Mouse (Mus musculus) hindbrain, embryonic 13.5 days (tissue): ENCODE measurements at regions not wholly inside any gene's neighbourhood (a gene's known extent, or its start where the extent isn't known, plus 50 kb on each side); places are given as distances from the start of the nearest gene placed in this dataset.

Source experiments
- ATAC-seq: fragments of 200-750 bp; cut with Nextera tagmentation; 2 replicates; pipeline ENCODE4 v1.8.0; 2017; ENCODE audit warnings: moderate TSS enrichment; ENCODE audit not compliant: low FRiP score
- H3K27ac ChIP-seq: fragments of 300-500 bp; sonication (generic); 2 replicates; pipeline ENCODE4 v1.5.1; 2015; ENCODE audit warnings: inconsistent platforms, mild to moderate bottlenecking, moderate library complexity
- H3K27me3 ChIP-seq: fragments of 300-500 bp; sonication (generic); 2 replicates; pipeline ENCODE4 v1.6.1; 2015; ENCODE audit warnings: mild to moderate bottlenecking, inconsistent platforms
- H3K36me3 ChIP-seq: fragments of 300-500 bp; sonication (generic); 2 replicates; pipeline ENCODE4 v1.6.1; 2015; ENCODE audit warnings: mild to moderate bottlenecking, inconsistent platforms
- H3K4me1 ChIP-seq: fragments of 300-500 bp; sonication (generic); replicated peaks from 2 replicates; pipeline ENCODE4 v1.6.1; 2015; ENCODE audit warnings: inconsistent platforms
- H3K4me2 ChIP-seq: fragments of 300-500 bp; sonication (generic); 2 replicates; pipeline ENCODE4 v1.6.1; 2015; ENCODE audit warnings: inconsistent platforms, mild to moderate bottlenecking, moderate library complexity
- H3K4me3 ChIP-seq: fragments of 300-500 bp; sonication (generic); 2 replicates; pipeline ENCODE4 v1.5.1; 2015; ENCODE audit warnings: mild to moderate bottlenecking, inconsistent platforms
- H3K9ac ChIP-seq: fragments of 300-500 bp; sonication (generic); 2 replicates; pipeline ENCODE4 v1.6.1; 2015; ENCODE audit warnings: mild to moderate bottlenecking, inconsistent platforms
- H3K9me3 ChIP-seq: fragments of 300-500 bp; sonication (generic); 2 replicates; pipeline ENCODE4 v1.6.1; 2016; ENCODE audit warnings: inconsistent platforms
- WGBS: fragments of 180-500 bp; shearing (Covaris S2); methylation state at CpG from one replicate; pipeline ENCODE4 v1.1.7; 2015; 5-methylcytosine and 5-hydroxymethylcytosine counted together

DNA sequence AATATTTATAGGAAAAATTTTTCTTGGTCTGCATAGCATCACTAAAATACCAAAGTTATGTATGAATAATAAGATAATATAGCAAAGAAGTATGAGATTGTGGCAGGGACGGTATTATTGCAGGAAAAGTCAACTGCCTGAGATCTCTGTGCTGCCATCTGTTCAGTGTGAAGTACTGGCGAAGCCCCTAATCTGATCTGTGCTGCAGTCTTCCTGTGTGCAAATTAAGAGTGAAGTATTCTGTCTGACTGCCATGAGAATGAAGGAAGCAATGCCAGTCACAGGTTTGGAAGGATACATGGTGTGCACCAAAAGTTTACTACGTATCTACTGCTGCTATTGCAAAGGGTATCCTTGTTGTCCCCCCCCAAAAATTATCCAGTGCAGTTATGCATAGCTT lies 501.5 kb downstream of the Rab28 start:
- no peak overlapping the region for H3K4me3 ChIP-seq
- H3K36me3 ChIP-seq = no peaks in the 10 kb centered on the region
- H3K27ac ChIP-seq = no peak overlapping the region
- H3K27me3 ChIP-seq = no peaks in the 10 kb centered on the region
- no peak overlapping the region for H3K4me2 ChIP-seq
- H3K9me3 ChIP-seq = no peaks in the 10 kb centered on the region
- 90% methylated on average over 3 of the region's 3 CpGs for WGBS
- H3K9ac ChIP-seq = no peak overlapping the region
- no peak for ATAC-seq
- H3K4me1 ChIP-seq = no peaks in the 10 kb centered on the region

GRCm38 (mm10) chr5:41204417-41204816 lies 503.5 kb downstream of the Rab28 start:
- Histone ChIP-seq H3K36me3 (no peaks in the 10 kb centered on the region), H3K27ac (no peak overlapping the region), H3K4me2 (no peak overlapping the region), H3K4me1 (no peaks in the 10 kb centered on the region), H3K9me3 (no peaks in the 10 kb centered on the region), H3K4me3 (no peak overlapping the region), H3K9ac (no peak overlapping the region), H3K27me3 (no peaks in the 10 kb centered on the region)
- ATAC-seq = no peak

GRCm38 (mm10) chr5:41187193-41187592 lies 520.8 kb downstream of the Rab28 start:
- no peak overlapping the region for H3K4me2 ChIP-seq
- H3K27me3 ChIP-seq = no peaks in the 10 kb centered on the region
- no peak overlapping the region for H3K27ac ChIP-seq
- H3K9ac ChIP-seq = no peak overlapping the region
- H3K36me3 ChIP-seq = no peaks in the 10 kb centered on the region
- no peak for ATAC-seq
- no peaks in the 10 kb centered on the region for H3K9me3 ChIP-seq
- 74% methylated on average over 5 of the region's 5 CpGs for WGBS
- H3K4me3 ChIP-seq = no peak overlapping the region
- no peaks in the 10 kb centered on the region for H3K4me1 ChIP-seq

- Histone ChIP-seq H3K9me3 (no peaks in the 10 kb centered on the region), H3K27me3 (no peaks in the 10 kb centered on the region), H3K4me1 (no peaks in the 10 kb centered on the region), H3K9ac (no peak overlapping the region), H3K36me3 (no peaks in the 10 kb centered on the region), H3K27ac (no peak overlapping the region), H3K4me3 (no peak overlapping the region), H3K4me2 (no peak overlapping the region)
- ATAC-seq = no peak
- 89% methylated on average over 3 of the region's 3 CpGs for WGBS
Observed at GRCm38 (mm10) chr5:41177220-41177619, 530.7 kb downstream of the Rab28 start.

GRCm38 (mm10) chr5:41165870-41166626 lies 541.9 kb downstream of the Rab28 start:
- no peak for ATAC-seq
- WGBS = 72% methylated on average over 14 of the region's 14 CpGs
- Histone ChIP-seq H3K9ac (no peak overlapping the region), H3K4me1 (no peaks in the 10 kb centered on the region), H3K4me2 (no peak overlapping the region), H3K36me3 (no peaks in the 10 kb centered on the region), H3K27ac (no peak overlapping the region), H3K9me3 (no peaks in the 10 kb centered on the region), H3K4me3 (no peak overlapping the region), H3K27me3 (no peaks in the 10 kb centered on the region)

GRCm38 (mm10) chr5:41125050-41125449 lies 582.9 kb downstream of the Rab28 start:
- no peaks in the 10 kb centered on the region for H3K4me1 ChIP-seq
- ATAC-seq = no peak
- H3K4me3 ChIP-seq = no peak overlapping the region
- no peak overlapping the region for H3K9ac ChIP-seq
- H3K27ac ChIP-seq = no peak overlapping the region
- no peaks in the 10 kb centered on the region for H3K36me3 ChIP-seq
- H3K27me3 ChIP-seq = no peaks in the 10 kb centered on the region
- no peaks in the 10 kb centered on the region for H3K9me3 ChIP-seq
- 31% methylated on average over 5 of the region's 5 CpGs for WGBS
- no peak overlapping the region for H3K4me2 ChIP-seq

GRCm38 (mm10) chr5:41117658-41118057 lies 590.3 kb downstream of the Rab28 start:
- Histone ChIP-seq H3K27ac (no peak overlapping the region), H3K36me3 (no peaks in the 10 kb centered on the region), H3K9me3 (no peaks in the 10 kb centered on the region), H3K4me3 (no peak overlapping the region), H3K27me3 (no peaks in the 10 kb centered on the region), H3K4me1 (no peaks in the 10 kb centered on the region), H3K9ac (no peak overlapping the region), H3K4me2 (no peak overlapping the region)
- no peak for ATAC-seq
- 57% methylated on average over 3 of the region's 3 CpGs for WGBS

DNA sequence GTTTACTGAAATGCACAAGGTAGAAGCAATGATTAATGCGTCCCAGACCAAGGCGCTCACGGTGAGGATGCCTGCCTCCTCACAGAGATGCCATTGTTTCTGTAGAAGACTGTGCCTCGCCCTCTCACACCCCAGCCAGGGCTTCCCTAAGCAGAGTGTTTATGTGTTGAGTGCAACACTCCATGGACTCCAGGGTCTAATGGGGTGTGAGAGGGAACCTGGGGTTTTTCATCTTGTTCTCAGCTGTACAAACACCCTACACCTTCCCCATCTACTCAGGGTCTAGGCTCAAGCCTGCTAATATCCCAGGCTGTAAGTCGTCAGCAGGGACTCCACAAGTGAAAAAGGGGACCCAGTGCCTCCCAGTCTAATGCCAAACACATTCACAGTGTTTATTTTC lies 620.2 kb downstream of the Rab28 start:
- no peak for ATAC-seq
- Histone ChIP-seq H3K4me1 (no peaks in the 10 kb centered on the region), H3K9ac (no peak overlapping the region), H3K9me3 (no peaks in the 10 kb centered on the region), H3K27ac (no peak overlapping the region), H3K36me3 (no peaks in the 10 kb centered on the region), H3K4me2 (no peak overlapping the region), H3K4me3 (no peak overlapping the region), H3K27me3 (no peaks in the 10 kb centered on the region)
- WGBS = 56% methylated on average over 5 of the region's 5 CpGs

DNA sequence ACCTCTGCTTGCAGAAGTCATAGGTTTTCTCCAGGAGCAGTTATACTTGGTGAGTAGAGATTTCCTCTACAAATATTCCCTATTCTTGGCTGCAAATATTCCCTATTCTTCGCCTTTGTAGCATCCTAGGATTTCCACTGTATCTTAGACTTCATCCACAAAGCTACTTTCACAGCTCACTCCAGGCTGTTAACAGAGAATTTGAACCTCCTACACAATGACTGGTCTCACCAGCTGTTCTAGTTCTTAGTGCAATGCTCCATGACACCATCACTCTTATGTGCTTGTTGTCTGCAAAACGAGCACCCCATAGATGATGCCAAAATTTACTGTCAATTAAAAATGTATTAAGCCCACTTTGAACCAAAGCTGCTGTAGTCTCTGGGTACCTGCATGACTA lies 631.5 kb downstream of the Rab28 start:
- 83% methylated on average over 2 of the region's 2 CpGs for WGBS
- H3K27ac ChIP-seq = no peak overlapping the region

GRCm38 (mm10) chr5:41061646-41062045 lies 646.3 kb downstream of the Rab28 start:
- H3K4me2 ChIP-seq = no peak overlapping the region
- no peaks in the 10 kb centered on the region for H3K36me3 ChIP-seq
- WGBS = 85% methylated on average over 9 of the region's 9 CpGs
- no peak for ATAC-seq
- no peak overlapping the region for H3K4me3 ChIP-seq
- no peaks in the 10 kb centered on the region for H3K27me3 ChIP-seq
- H3K27ac ChIP-seq = no peak overlapping the region
- H3K4me1 ChIP-seq = no peaks in the 10 kb centered on the region
- H3K9me3 ChIP-seq = no peaks in the 10 kb centered on the region
- H3K9ac ChIP-seq = no peak overlapping the region

More for the DNA sequence above, 631.5 kb downstream of the Rab28 start:
- Histone ChIP-seq H3K27me3 (no peaks in the 10 kb centered on the region), H3K4me2 (no peak overlapping the region), H3K9me3 (no peaks in the 10 kb centered on the region), H3K9ac (no peak overlapping the region), H3K36me3 (no peaks in the 10 kb centered on the region), H3K4me3 (no peak overlapping the region), H3K4me1 (no peaks in the 10 kb centered on the region)
- ATAC-seq = no peak

- no peaks in the 10 kb centered on the region for H3K9me3 ChIP-seq
- no peak for ATAC-seq
- no peaks in the 10 kb centered on the region for H3K36me3 ChIP-seq
- no peaks in the 10 kb centered on the region for H3K4me1 ChIP-seq
- H3K4me2 ChIP-seq = no peak overlapping the region
- no peak overlapping the region for H3K9ac ChIP-seq
- no peak overlapping the region for H3K27ac ChIP-seq
- no peak overlapping the region for H3K4me3 ChIP-seq
- H3K27me3 ChIP-seq = no peaks in the 10 kb centered on the region
- WGBS = 54% methylated on average over 3 of the region's 3 CpGs
Observed at GRCm38 (mm10) chr5:41061222-41061621, 646.7 kb downstream of the Rab28 start.

GRCm38 (mm10) chr5:41058015-41058414 lies 649.9 kb downstream of the Rab28 start:
- Histone ChIP-seq H3K4me3 (no peak overlapping the region), H3K4me1 (no peaks in the 10 kb centered on the region), H3K27ac (no peak overlapping the region), H3K27me3 (no peaks in the 10 kb centered on the region), H3K4me2 (no peak overlapping the region), H3K36me3 (no peaks in the 10 kb centered on the region), H3K9me3 (no peaks in the 10 kb centered on the region), H3K9ac (no peak overlapping the region)
- WGBS = 88% methylated on average over 3 of the region's 3 CpGs
- ATAC-seq = no peak

GRCm38 (mm10) chr5:41051948-41052347 lies 656.0 kb downstream of the Rab28 start:
- WGBS = 28% methylated on average over 4 of the region's 4 CpGs
- ATAC-seq = 0 out of 2 replicates have a peak, but pooled peaks have one; percentile 43
- H3K36me3 ChIP-seq = no peaks in the 10 kb centered on the region

More at GRCm38 (mm10) chr5:41051948-41052347, 656.0 kb downstream of the Rab28 start:
- no peak overlapping the region for H3K9ac ChIP-seq
- no peak overlapping the region for H3K4me2 ChIP-seq
- no peak overlapping the region for H3K4me3 ChIP-seq
- H3K9me3 ChIP-seq = no peaks in the 10 kb centered on the region
- H3K4me1 ChIP-seq = no peaks in the 10 kb centered on the region
- H3K27me3 ChIP-seq = no peaks in the 10 kb centered on the region
- no peak overlapping the region for H3K27ac ChIP-seq
